8 mouse cellular contexts compared by ENCODE assay signal in genomic region chr17:51962529-51963110, GRCm38 (mm10).
"Had no signal": no experiment of that assay in that cellular context is flagged by ENCODE, and none has a peak within 500 bp of the region (broad histone marks: within the 10 kb centered on the region; RNA-seq: fewer than 3 reads in every experiment).

No protein-coding gene starts in this region.

- DNase-seq: kidney, adult 8-10 months; kidney, postnatal 36 days; left cerebral cortex, postnatal 4 days; lung, adult 18-20 months; right cerebral cortex, postnatal 4 days; spleen, adult 18-20 months; thymus, postnatal 36 days had no signal

- ATAC-seq: midbrain, embryonic 15.5 days had no signal
